Mouse (Mus musculus) embryonic facial prominence, embryonic 14.5 days (tissue): ENCODE measurements around the gene Cib1. TPM values are rescaled to one million over a fixed set of nuclear protein-coding genes. Genes with fewer than 3 reads are reported as not detected.

Experiments used
- ATAC-seq: fragments of 200-750 bp; cut with Nextera tagmentation; 2 replicates; pipeline ENCODE4 v1.8.0; 2017; ENCODE audit warnings: low read depth, moderate number of reproducible peaks, moderate TSS enrichment
- DNase-seq: peaks from one replicate; pipeline ENCODE4 v3.0.0-alpha.2; 2015; ENCODE audit warnings: low spot score
- H3K27ac ChIP-seq: fragments of 300-500 bp; sonication (generic); replicated peaks from 2 replicates; pipeline ENCODE4 v1.5.1; 2014; ENCODE audit warnings: low read depth, mild to moderate bottlenecking, low read length, moderate library complexity
- H3K27me3 ChIP-seq: fragments of 300-500 bp; sonication (generic); replicated peaks from 2 replicates; pipeline ENCODE4 v1.6.1; 2014; ENCODE audit warnings: low read length; ENCODE audit not compliant: control insufficient read depth, insufficient read depth
- H3K36me3 ChIP-seq: fragments of 300-500 bp; sonication (generic); 2 replicates; pipeline ENCODE4 v1.6.1; 2014; ENCODE audit warnings: low read length, mixed read lengths; ENCODE audit not compliant: control insufficient read depth, insufficient read depth
- H3K4me1 ChIP-seq: fragments of 300-500 bp; sonication (generic); 2 replicates; pipeline ENCODE4 v1.6.1; 2014; ENCODE audit warnings: antibody characterized with exemption, low read length; ENCODE audit not compliant: control insufficient read depth, insufficient read depth
- H3K4me2 ChIP-seq: fragments of 300-500 bp; sonication (generic); 2 replicates; pipeline ENCODE4 v1.6.1; 2014; ENCODE audit warnings: low read depth, mild to moderate bottlenecking, low read length, moderate library complexity, mixed read lengths
- H3K4me3 ChIP-seq: fragments of 300-500 bp; sonication (generic); 2 replicates; pipeline ENCODE4 v1.5.1; 2014; ENCODE audit warnings: low read depth, mild to moderate bottlenecking, low read length
- H3K9ac ChIP-seq: fragments of 300-500 bp; sonication (generic); 2 replicates; pipeline ENCODE4 v1.6.1; 2014; ENCODE audit warnings: low read depth, mild to moderate bottlenecking, low read length, moderate library complexity, mixed read lengths
- H3K9me3 ChIP-seq: fragments of 300-500 bp; sonication (generic); 2 replicates; pipeline ENCODE4 v1.6.1; 2016; ENCODE audit warnings: low read length; ENCODE audit not compliant: control insufficient read depth
- WGBS: fragments of 180-500 bp; shearing (Covaris S2); extraction: QIAGEN DNeasy Blood & Tissue Kit; methylation state at CpG from one replicate; pipeline ENCODE4 v1.1.7; 2014; 5-methylcytosine and 5-hydroxymethylcytosine counted together
- polyA plus RNA-seq: library from polyadenylated mRNA; unstranded; fragments of >200 nt; fragmentation: Nextera tagmentation; extraction: Ambion mirVana; gene quantifications from 2 replicates; pipeline ENCODE4 v1.2.1, GENCODE M21; 2014

The Cib1 gene
- polyA plus RNA-seq, 1 experiment from 2014 or later = 89.1 TPM

DNA sequence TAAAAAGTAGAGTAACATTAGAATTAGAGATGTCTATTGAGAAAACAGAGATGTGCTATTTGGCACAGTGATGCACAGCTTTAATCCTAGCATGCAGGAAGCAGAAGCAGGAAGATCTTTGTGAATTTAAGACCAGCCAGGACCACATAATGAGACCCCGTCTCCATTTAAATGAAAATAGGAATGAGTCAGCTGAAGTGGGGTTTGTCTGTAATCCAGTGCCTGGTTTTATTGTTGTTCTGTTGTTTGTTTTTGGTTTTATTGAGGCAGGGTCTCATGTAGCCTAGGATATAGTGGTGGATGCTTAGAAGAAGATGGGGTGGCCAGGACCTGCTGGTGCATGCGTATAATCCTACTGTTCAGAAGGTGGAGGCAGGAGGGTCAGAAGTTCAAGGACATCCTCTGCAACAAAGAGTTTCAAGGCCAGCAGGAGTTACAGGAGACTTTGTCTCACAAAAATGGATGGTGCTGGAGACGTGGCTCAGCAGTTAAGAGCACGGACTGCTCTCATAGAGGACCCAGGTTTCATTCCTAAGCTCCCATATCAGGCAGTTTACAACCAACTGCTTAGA, 11.3 kb downstream of the Cib1 start:
- no peak overlapping the region for H3K4me2 ChIP-seq
- H3K36me3 ChIP-seq = peaks cover 80% of the 10 kb centered on the region
- DNase-seq (no peak), ATAC-seq (no peak)
- no peaks in the 10 kb centered on the region for H3K9me3 ChIP-seq
- no peak overlapping the region for H3K4me3 ChIP-seq
- no peaks in the 10 kb centered on the region for H3K4me1 ChIP-seq
- no peak overlapping the region for H3K9ac ChIP-seq
- WGBS = 92% methylated on average over 4 of the region's 4 CpGs
- H3K27ac ChIP-seq = no peak overlapping the region
- no peaks in the 10 kb centered on the region for H3K27me3 ChIP-seq

DNA sequence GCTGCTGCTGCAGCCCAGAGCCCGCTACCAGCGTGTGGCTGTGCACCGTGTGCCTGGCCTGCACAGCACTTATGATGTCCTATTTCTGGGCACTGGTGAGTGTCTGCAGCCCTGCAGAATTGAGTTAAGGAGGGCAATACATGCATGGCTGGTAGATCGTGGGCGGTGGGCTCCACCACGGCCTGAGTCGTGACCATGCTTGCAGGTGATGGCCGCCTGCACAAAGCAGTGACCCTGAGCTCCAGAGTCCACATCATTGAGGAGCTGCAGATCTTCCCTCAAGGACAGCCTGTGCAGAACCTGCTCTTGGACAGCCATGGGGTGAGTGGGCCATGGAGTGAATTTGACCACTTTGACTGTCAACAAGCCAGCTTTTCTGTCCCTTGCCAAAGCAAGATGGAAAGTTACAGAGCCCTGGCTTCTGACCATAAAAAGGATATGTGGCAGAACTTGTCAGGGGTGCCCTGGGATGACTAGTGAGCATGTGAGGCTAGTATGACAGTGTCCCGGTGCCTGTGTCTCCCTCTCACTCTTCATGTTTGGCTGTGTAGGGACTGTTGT, 12.3 kb downstream of the Cib1 start:
- Histone ChIP-seq H3K27me3 (no peaks in the 10 kb centered on the region), H3K9me3 (no peaks in the 10 kb centered on the region), H3K4me3 (no peak overlapping the region), H3K4me1 (no peaks in the 10 kb centered on the region), H3K27ac (no peak overlapping the region), H3K36me3 (peaks cover 81% of the 10 kb centered on the region), H3K9ac (no peak overlapping the region), H3K4me2 (no peak overlapping the region)
- ATAC-seq (no peak), DNase-seq (no peak)
- 95% methylated on average over 9 of the region's 9 CpGs for whole genome bisulfite sequencing

DNA sequence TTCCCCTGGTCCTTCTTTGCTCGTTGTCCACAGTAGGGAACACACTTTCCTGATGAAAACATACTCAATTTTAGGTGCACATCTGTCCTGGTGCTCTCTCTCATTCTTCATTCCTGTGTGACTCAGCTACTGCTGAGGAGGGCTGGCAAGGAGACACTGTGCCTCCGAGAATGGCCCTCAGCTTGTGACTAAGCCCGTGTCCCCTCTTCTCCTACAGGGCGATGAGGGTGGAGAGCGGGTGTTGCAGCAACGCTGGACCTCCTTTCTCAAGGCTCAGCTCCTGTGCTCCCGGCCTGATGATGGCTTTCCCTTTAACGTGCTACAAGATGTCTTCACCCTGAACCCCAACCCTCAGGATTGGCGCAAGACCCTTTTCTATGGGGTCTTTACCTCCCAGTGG, 13.9 kb downstream of the Cib1 start:
- no peak overlapping the region for H3K27ac ChIP-seq
- no peaks in the 10 kb centered on the region for H3K4me1 ChIP-seq
- ATAC-seq = no peak
- H3K9me3 ChIP-seq = no peaks in the 10 kb centered on the region
- H3K27me3 ChIP-seq = no peaks in the 10 kb centered on the region
- no peak for DNase-seq
- peaks cover 66% of the 10 kb centered on the region for H3K36me3 ChIP-seq
- 92% methylated on average over 9 of the region's 9 CpGs for WGBS
- H3K4me3 ChIP-seq = no peak overlapping the region
- H3K4me2 ChIP-seq = no peak overlapping the region
- no peak overlapping the region for H3K9ac ChIP-seq

DNA sequence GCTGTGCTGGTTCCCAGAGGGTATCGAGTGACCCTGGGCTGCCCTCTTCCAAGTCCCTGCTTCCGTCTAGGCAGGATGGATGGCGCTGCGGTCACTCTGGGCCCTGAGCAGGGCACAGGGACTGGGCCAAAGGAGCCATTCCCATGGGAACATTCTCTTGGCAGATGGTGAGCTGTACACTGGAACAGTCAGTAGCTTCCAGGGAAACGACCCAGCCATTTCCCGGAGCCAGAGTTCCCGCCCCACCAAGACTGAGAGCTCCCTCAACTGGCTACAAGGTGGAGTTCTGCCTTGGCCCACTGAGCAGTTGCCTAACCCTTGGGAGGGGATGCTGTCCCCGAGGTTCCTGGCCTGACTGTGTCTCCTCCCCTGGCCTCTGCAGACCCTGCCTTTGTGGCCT, 16.0 kb downstream of the Cib1 start:
- H3K36me3 ChIP-seq = peaks cover 65% of the 10 kb centered on the region
- ATAC-seq = no peak

DNA sequence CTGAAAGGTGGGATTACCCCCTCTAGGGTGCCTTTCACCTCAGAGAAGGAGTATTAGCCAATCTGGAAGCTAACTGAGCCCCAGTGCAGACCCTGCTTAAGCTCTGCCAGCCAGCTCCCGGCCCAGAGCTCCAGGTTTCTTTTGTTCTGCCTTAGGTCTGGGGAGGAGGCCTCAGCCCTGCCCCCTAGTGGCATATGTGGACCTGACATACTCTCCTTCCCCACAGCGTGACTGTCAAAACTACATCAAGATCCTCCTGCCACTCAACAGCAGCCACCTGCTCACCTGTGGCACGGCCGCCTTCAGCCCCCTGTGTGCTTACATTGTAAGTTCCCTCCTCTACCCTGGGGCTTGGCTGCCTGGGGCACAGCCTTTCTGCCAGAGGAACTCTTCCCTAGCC, 17.2 kb downstream of the Cib1 start:
- DNase-seq = peak; percentile 84
- no peaks in the 10 kb centered on the region for H3K9me3 ChIP-seq
- no peak overlapping the region for H3K4me2 ChIP-seq
- H3K9ac ChIP-seq = peak overlapping the region; percentile 28
- peak; percentile 89 for ATAC-seq
- no peaks in the 10 kb centered on the region for H3K4me1 ChIP-seq
- H3K36me3 ChIP-seq = peaks cover 53% of the 10 kb centered on the region
- H3K4me3 ChIP-seq = no peak overlapping the region
- 21% methylated on average over 4 of the region's 4 CpGs for WGBS
- H3K27me3 ChIP-seq = no peaks in the 10 kb centered on the region
- H3K27ac ChIP-seq = no peak overlapping the region; the same call in 1 of the 2 replicates

More for the DNA sequence above, 16.0 kb downstream of the Cib1 start:
- no peak overlapping the region for H3K9ac ChIP-seq
- WGBS = 89% methylated on average over 7 of the region's 8 CpGs
- H3K4me1 ChIP-seq = no peaks in the 10 kb centered on the region
- no peak overlapping the region for H3K4me2 ChIP-seq
- no peak overlapping the region for H3K27ac ChIP-seq
- no peak overlapping the region for H3K4me3 ChIP-seq
- no peak for DNase-seq
- no peaks in the 10 kb centered on the region for H3K9me3 ChIP-seq
- no peaks in the 10 kb centered on the region for H3K27me3 ChIP-seq

DNA sequence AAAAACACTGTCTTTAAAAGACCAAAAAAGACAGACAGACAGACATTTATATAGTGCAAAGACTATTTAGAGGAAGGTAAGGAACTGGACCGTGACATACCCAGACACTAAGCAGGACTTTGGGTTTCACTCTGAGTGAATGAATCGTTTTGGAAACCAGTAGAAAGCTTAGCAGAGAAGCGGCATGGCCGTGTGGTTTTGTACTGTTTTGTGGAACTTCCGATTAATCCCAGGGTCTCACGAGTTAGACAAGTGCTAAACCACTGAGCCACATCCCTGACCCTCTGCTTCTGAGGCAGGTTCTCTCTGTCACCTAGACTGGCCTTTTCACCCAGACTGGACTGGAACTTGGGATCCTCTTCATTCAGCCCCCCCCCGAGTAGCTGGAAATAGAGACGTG, 18.2 kb downstream of the Cib1 start:
- 76% methylated on average over 8 of the region's 8 CpGs for WGBS
- H3K9me3 ChIP-seq = no peaks in the 10 kb centered on the region
- H3K4me2 ChIP-seq = no peak overlapping the region
- no peak overlapping the region for H3K9ac ChIP-seq
- H3K27me3 ChIP-seq = no peaks in the 10 kb centered on the region
- H3K36me3 ChIP-seq = peaks cover 44% of the 10 kb centered on the region
- H3K4me1 ChIP-seq = peaks cover 3% of the 10 kb centered on the region; the same call in 1 of the 2 replicates
- DNase-seq = no peak
- no peak overlapping the region for H3K27ac ChIP-seq
- no peak overlapping the region for H3K4me3 ChIP-seq
- ATAC-seq = no peak

DNA sequence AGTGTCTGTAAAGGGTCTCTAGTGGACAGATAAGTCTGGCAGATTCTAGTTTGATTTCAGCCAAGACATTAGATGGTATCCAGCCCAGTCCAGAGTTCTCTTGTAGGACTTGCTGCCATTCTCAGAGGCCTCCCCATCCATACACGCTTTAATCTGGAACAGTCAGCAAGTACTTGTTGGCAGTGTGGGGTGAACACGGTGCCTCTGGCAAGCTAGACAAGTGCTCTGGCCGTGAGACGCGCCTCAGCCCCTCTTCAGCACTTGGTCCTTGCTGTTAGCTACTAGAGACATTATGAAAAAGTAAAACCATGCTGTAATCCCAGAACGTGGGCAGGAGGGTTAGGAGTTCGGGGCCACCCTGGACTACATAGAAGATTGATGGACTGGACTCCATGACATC, 19.0 kb downstream of the Cib1 start:
- H3K27ac ChIP-seq = no peak overlapping the region
- ATAC-seq = no peak
- 87% methylated on average over 7 of the region's 7 CpGs for WGBS
- no peak overlapping the region for H3K4me2 ChIP-seq
- H3K4me1 ChIP-seq = peaks cover 10% of the 10 kb centered on the region
- no peak overlapping the region for H3K9ac ChIP-seq
- no peak for DNase-seq
- no peak overlapping the region for H3K4me3 ChIP-seq
- H3K27me3 ChIP-seq = no peaks in the 10 kb centered on the region
- no peaks in the 10 kb centered on the region for H3K9me3 ChIP-seq
- peaks cover 35% of the 10 kb centered on the region for H3K36me3 ChIP-seq

DNA sequence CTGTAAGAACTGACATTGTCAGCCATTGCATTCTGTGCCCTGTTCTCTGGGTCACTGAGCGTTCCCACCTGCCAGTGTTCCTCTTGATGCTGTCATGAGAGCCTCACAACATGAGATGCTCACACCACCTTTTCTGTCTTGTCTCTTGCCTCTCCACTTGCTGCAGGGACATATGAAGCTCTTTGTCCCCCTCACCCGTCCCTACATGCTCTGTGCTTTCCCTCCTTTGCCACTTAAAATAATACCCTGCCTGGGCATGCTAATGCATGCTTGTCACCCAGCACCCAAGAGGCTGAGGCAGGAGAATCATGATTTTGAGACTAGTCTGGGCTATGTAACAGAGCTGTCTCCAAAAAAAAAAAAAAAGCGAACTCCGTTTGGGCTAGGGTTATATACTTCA, 21.6 kb downstream of the Cib1 start:
- Histone ChIP-seq H3K9me3 (no peaks in the 10 kb centered on the region), H3K36me3 (peaks cover 16% of the 10 kb centered on the region), H3K27ac (no peak overlapping the region), H3K9ac (no peak overlapping the region), H3K27me3 (no peaks in the 10 kb centered on the region), H3K4me1 (peaks cover 19% of the 10 kb centered on the region), H3K4me3 (no peak overlapping the region), H3K4me2 (no peak overlapping the region)
- no peak for DNase-seq
- WGBS = 81% methylated on average over 4 of the region's 4 CpGs
- no peak for ATAC-seq

DNA sequence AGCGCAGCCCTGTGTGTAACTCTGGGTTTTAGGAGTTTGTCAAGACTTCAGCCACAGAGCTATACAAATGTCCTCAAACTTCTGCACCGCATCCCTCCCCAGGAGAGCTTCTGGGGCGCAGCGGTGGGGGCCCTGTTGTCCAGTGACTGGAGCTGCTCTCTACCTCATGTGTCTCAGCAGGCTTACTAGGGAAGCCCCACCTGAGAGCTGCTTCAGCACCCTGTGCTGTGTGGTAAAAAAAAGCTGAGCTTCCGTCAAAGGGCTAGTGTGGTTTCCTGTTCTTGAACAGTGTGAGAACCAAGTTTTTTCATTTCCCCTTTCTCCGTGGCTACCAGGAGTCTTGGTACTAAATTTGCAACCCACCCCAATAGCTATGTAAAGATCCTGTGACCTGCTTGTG, 22.9 kb downstream of the Cib1 start:
- DNase-seq = no peak
- H3K4me1 ChIP-seq = peaks cover 19% of the 10 kb centered on the region
- H3K9ac ChIP-seq = no peak overlapping the region
- no peaks in the 10 kb centered on the region for H3K27me3 ChIP-seq
- H3K4me2 ChIP-seq = no peak overlapping the region
- WGBS = 65% methylated on average over 6 of the region's 6 CpGs
- H3K4me3 ChIP-seq = no peak overlapping the region
- H3K9me3 ChIP-seq = no peaks in the 10 kb centered on the region
- 0 out of 2 replicates have a peak, but pooled peaks cover 12% of the 10 kb centered on the region for H3K36me3 ChIP-seq
- H3K27ac ChIP-seq = peak overlapping the region; percentile 28; the same call in 1 of the 2 replicates
- ATAC-seq = no peak
